Mouse (Mus musculus): ENCODE measurements around the gene Gm4303. TPM values are rescaled to one million over a fixed set of nuclear protein-coding genes. Genes with fewer than 3 reads are reported as not detected.

Gene Gm4303
- not detected for polyA plus RNA-seq (2017; shearing (Covaris generic))

DNA sequence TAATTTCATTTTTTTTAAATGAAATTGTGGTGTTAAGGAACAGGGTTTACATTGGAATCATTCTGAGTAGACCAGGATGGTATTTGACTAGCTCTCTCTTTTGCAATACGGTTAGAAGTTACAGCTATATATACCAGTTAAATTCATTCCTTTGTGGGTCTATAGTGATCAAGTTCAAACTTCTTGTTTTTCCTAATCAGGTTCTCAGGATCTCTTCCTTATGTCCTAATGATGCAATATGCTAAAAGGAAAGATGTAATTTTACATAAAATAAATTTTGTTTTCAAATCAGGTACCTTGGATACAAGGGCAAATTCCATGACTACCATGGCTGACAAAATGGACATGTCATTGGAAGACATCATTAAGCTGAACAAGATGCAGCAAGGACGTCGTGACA lies at the start of gene Gm4303:
TSS of gene Gm4303 (plus strand) at position 301 of the 400 bp plus-strand sequence.

DNA sequence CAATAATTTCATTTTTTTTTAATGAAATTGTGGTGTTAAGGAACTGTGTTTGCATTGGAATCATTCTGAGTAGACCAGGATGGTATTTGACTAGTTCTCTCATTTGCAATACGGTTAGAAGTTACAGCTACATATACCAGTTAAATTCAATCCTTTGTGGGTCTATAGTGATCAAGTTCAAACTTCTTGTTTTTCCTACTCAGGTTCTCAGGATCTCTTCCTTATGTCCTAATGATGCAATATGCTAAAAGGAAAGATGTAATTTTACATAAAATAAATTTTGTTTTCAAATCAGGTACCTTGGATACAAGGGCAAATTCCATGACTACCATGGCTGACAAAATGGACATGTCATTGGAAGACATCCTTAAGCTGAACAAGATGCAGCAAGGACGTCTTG lies 10.4 kb upstream of the Gm4303 start, which contains the start of gene Gm4301:
TSS of gene Gm4301 (plus strand) at position 301 of the 400 bp plus-strand sequence.

DNA sequence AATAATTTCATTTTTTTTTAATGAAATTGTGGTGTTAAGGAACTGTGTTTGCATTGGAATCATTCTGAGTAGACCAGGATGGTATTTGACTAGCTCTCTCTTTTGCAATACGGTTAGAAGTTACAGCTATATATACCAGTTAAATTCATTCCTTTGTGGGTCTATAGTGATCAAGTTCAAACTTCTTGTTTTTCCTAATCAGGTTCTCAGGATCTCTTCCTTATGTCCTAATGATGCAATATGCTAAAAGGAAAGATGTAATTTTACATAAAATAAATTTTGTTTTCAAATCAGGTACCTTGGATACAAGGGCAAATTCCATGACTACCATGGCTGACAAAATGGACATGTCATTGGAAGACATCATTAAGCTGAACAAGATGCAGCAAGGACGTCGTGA lies 5.2 kb upstream of the Gm4303 start, which contains the start of gene Gm4302:
TSS of gene Gm4302 (plus strand) at position 301 of the 400 bp plus-strand sequence.

DNA sequence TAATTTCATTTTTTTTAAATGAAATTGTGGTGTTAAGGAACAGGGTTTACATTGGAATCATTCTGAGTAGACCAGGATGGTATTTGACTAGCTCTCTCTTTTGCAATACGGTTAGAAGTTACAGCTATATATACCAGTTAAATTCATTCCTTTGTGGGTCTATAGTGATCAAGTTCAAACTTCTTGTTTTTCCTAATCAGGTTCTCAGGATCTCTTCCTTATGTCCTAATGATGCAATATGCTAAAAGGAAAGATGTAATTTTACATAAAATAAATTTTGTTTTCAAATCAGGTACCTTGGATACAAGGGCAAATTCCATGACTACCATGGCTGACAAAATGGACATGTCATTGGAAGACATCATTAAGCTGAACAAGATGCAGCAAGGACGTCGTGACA lies 5.0 kb downstream of the Gm4303 start, which contains the start of gene Gm4305:
TSS of gene Gm4305 (plus strand) at position 301 of the 400 bp plus-strand sequence.

DNA sequence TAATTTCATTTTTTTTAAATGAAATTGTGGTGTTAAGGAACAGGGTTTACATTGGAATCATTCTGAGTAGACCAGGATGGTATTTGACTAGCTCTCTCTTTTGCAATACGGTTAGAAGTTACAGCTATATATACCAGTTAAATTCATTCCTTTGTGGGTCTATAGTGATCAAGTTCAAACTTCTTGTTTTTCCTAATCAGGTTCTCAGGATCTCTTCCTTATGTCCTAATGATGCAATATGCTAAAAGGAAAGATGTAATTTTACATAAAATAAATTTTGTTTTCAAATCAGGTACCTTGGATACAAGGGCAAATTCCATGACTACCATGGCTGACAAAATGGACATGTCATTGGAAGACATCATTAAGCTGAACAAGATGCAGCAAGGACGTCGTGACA lies 15.3 kb downstream of the Gm4303 start, which contains the start of gene Gm4307:
TSS of gene Gm4307 (plus strand) at position 301 of the 400 bp plus-strand sequence.

DNA sequence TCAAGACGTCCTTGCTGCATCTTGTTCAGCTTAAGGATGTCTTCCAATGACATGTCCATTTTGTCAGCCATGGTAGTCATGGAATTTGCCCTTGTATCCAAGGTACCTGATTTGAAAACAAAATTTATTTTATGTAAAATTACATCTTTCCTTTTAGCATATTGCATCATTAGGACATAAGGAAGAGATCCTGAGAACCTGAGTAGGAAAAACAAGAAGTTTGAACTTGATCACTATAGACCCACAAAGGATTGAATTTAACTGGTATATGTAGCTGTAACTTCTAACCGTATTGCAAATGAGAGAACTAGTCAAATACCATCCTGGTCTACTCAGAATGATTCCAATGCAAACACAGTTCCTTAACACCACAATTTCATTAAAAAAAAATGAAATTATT lies 36.7 kb downstream of the Gm4303 start, which contains the start of gene Gm4312:
TSS of gene Gm4312 (minus strand) at position 101 of the 400 bp plus-strand sequence.

Other genes with a start within 250 kb of the Gm4303 start
- under 1 TPM; 0.22 to 0.93 TPM for gene Gm4301, start 10.3 kb upstream of the Gm4303 start, polyA plus RNA-seq (2017; shearing (Covaris generic))
- 1 to 10 TPM in 1 of 2 experiments, not detected in 1; 1.0 TPM for gene Gm4302, start 5.1 kb upstream of the Gm4303 start, polyA plus RNA-seq (2017; shearing (Covaris generic))
- not detected for gene Gm4305, start 5.1 kb downstream of the Gm4303 start, polyA plus RNA-seq (2017; shearing (Covaris generic))
- not detected for gene Gm4307, start 15.4 kb downstream of the Gm4303 start, polyA plus RNA-seq (2017; shearing (Covaris generic))
- under 1 TPM; 0.22 to 0.93 TPM for gene Gm4312, start 36.6 kb downstream of the Gm4303 start, polyA plus RNA-seq (2017; shearing (Covaris generic))
- gene Tmtc3, start 141.4 kb downstream of the Gm4303 start, polyA plus RNA-seq (2017; shearing (Covaris generic)), result 1 to 10 TPM; 2.2 to 3.6 TPM
- 1 to 10 TPM; 4.1 to 4.4 TPM for gene Cep290, start 141.6 kb downstream of the Gm4303 start, polyA plus RNA-seq (2017; shearing (Covaris generic))
- gene 4930430F08Rik, start 244.5 kb downstream of the Gm4303 start, polyA plus RNA-seq (2017; shearing (Covaris generic)), result 10 to 100 TPM in 1 of 2 experiments, 1 to 10 TPM in 1; 6.7 to 12.2 TPM
- not detected for gene 1700017N19Rik, start 244.5 kb downstream of the Gm4303 start, polyA plus RNA-seq (2017; shearing (Covaris generic))

Data from inflammation-experienced regulatory T-cells (primary cell).